Mouse (Mus musculus) limb, embryonic 10.5 days (tissue): ENCODE results near the gene B020004J07Rik. TPM values are rescaled to one million over a fixed set of nuclear protein-coding genes. Genes with fewer than 3 reads are reported as not detected.
"Not testable (repeated sequence)": the region's sequence is repeated elsewhere in the genome, so short reads cannot be mapped to it uniquely, and the experiment has no call there.

Experiments
- DNase-seq: peaks from one replicate; pipeline ENCODE4 v3.0.0-alpha.2; 2017; ENCODE audit warnings: low spot score
- H3K27ac ChIP-seq: fragments of 300-500 bp; sonication (generic); 2 replicates; pipeline ENCODE4 v1.5.1; 2016; ENCODE audit warnings: mild to moderate bottlenecking
- H3K27me3 ChIP-seq: fragments of 300-500 bp; sonication (generic); 2 replicates; pipeline ENCODE4 v1.6.1; 2016; ENCODE audit warnings: low read depth, mild to moderate bottlenecking; ENCODE audit not compliant: poor library complexity, severe bottlenecking
- H3K36me3 ChIP-seq: fragments of 300-500 bp; sonication (generic); 2 replicates; pipeline ENCODE4 v1.6.1; 2016; ENCODE audit warnings: mild to moderate bottlenecking, moderate library complexity
- H3K4me1 ChIP-seq: fragments of 300-500 bp; sonication (generic); 2 replicates; pipeline ENCODE4 v1.6.1; 2016
- H3K4me3 ChIP-seq: fragments of 300-500 bp; sonication (generic); 2 replicates; pipeline ENCODE4 v1.5.1; 2016; ENCODE audit warnings: mild to moderate bottlenecking, moderate library complexity
- H3K9me3 ChIP-seq: fragments of 300-500 bp; sonication (generic); replicated peaks from 2 replicates; pipeline ENCODE4 v1.6.1; 2016; ENCODE audit warnings: mild to moderate bottlenecking
- WGBS: fragments of 180-500 bp; shearing (Covaris S2); methylation state at CpG from one replicate; pipeline ENCODE4 v1.1.7; 2016; 5-methylcytosine and 5-hydroxymethylcytosine counted together
- polyA plus RNA-seq: library from polyadenylated mRNA; unstranded; fragments of >200 nt; fragmentation: Nextera tagmentation; extraction: Ambion mirVana; gene quantifications from 2 replicates; pipeline ENCODE4 v1.2.1, GENCODE M21; 2016

B020004J07Rik gene
- polyA plus RNA-seq = not detected in 2 replicates

DNA sequence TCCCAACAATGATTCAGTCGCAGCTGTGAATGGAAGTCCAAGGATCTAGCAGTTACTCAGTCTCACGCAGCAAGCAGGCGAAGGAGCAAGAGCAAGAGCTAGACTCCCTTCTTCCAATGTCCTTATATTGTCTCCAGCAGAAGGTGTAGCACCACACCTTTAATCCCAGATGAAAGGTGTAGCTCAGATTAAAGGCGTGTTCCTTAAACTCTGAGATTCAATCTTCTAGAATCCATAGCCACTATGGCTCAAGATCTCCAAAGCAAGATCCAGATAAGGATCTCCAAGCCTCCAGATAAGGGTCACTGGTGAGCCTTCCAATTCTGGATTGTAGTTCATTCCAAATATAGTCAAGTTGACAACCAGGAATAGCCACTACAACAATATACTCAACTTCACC lies at the start of gene B020004J07Rik:
Gene B020004J07Rik, minus strand, starts transcription at position 101 of the 400 bp plus-strand sequence.
- not testable (repeated sequence) for H3K36me3 ChIP-seq, H3K9me3 ChIP-seq, H3K27ac ChIP-seq, H3K27me3 ChIP-seq, H3K4me3 ChIP-seq, H3K4me1 ChIP-seq, DNase-seq
- 91% methylated on average over 4 of the region's 4 CpGs for WGBS

GRCm38 (mm10) chr4:101889377-101889776 lies 45.6 kb upstream of the B020004J07Rik start:
- H3K4me1 ChIP-seq = no peaks in the 10 kb centered on the region
- no peak for DNase-seq
- no peaks in the 10 kb centered on the region for H3K27me3 ChIP-seq
- no peaks in the 10 kb centered on the region for H3K9me3 ChIP-seq
- H3K27ac ChIP-seq = no peak overlapping the region
- H3K36me3 ChIP-seq = no peaks in the 10 kb centered on the region
- no peak overlapping the region for H3K4me3 ChIP-seq

GRCm38 (mm10) chr4:101883641-101884040 lies 39.8 kb upstream of the B020004J07Rik start:
- 41% methylated on average over 3 of the region's 3 CpGs for WGBS

GRCm38 (mm10) chr4:101875687-101876086 lies 31.9 kb upstream of the B020004J07Rik start:
- not testable (repeated sequence) for H3K4me1 ChIP-seq, H3K9me3 ChIP-seq, H3K27ac ChIP-seq, DNase-seq, H3K4me3 ChIP-seq, H3K36me3 ChIP-seq, H3K27me3 ChIP-seq
- WGBS = 93% methylated on average over 15 of the region's 15 CpGs

More at GRCm38 (mm10) chr4:101883641-101884040, 39.8 kb upstream of the B020004J07Rik start:
- Histone ChIP-seq H3K27ac (no peak overlapping the region), H3K27me3 (no peaks in the 10 kb centered on the region), H3K9me3 (no peaks in the 10 kb centered on the region), H3K36me3 (no peaks in the 10 kb centered on the region), H3K4me3 (no peak overlapping the region), H3K4me1 (no peaks in the 10 kb centered on the region)
- DNase-seq = no peak

DNA sequence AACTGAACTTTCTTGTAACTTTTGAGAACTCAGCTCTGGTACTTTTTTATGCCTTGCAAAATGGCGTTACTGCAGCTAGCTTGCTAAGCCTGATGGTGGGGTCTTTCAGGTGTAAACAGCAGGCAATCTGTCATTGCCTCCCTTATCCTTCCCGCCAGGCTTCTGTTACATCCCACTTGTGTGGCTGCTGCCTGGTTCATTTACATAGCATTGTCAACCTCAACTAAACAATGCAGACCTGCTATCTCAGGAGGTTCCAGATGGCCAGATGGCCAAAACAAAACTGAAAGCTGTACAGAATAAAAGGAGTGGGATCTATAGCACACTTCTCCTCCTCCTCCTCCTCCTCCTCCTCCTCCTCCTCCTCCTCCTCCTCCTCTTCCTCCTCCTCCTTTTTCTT lies 28.2 kb upstream of the B020004J07Rik start:
- not testable (repeated sequence) for H3K4me3 ChIP-seq, H3K27me3 ChIP-seq, H3K36me3 ChIP-seq, H3K4me1 ChIP-seq, DNase-seq, H3K9me3 ChIP-seq, H3K27ac ChIP-seq
- 77% methylated on average over 2 of the region's 2 CpGs for WGBS

DNA sequence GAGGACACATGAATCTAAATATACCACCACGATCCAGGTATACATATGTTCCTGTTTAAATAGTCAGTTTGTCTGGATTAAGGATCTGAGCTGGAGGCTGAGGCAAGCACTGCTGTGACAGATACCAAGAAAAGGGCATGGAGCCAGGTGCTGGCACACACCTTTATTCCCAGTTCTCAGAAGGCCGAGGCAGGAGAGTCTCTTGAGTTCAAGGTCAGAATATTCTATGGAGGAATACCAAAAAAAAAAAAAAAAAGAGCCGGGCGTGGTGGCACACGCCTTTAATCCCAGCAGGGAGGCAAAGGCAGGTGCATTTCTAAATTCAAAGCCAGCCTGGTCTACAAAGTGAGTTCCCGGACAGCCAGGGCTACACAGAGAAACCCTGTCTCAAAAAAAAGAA lies 18.5 kb upstream of the B020004J07Rik start:
- no peaks in the 10 kb centered on the region for H3K27me3 ChIP-seq
- no peaks in the 10 kb centered on the region for H3K4me1 ChIP-seq
- no peak overlapping the region for H3K27ac ChIP-seq
- H3K4me3 ChIP-seq = no peak overlapping the region
- 92% methylated on average over 6 of the region's 6 CpGs for WGBS
- no peaks in the 10 kb centered on the region for H3K36me3 ChIP-seq
- no peak for DNase-seq
- H3K9me3 ChIP-seq = no peaks in the 10 kb centered on the region

GRCm38 (mm10) chr4:101860873-101861272 lies 17.1 kb upstream of the B020004J07Rik start:
- H3K27ac ChIP-seq = no peak overlapping the region
- no peak overlapping the region for H3K4me3 ChIP-seq
- no peaks in the 10 kb centered on the region for H3K4me1 ChIP-seq
- no peak for DNase-seq
- no peaks in the 10 kb centered on the region for H3K9me3 ChIP-seq
- no peaks in the 10 kb centered on the region for H3K27me3 ChIP-seq
- 52% methylated on average over 6 of the region's 6 CpGs for WGBS
- no peaks in the 10 kb centered on the region for H3K36me3 ChIP-seq

DNA sequence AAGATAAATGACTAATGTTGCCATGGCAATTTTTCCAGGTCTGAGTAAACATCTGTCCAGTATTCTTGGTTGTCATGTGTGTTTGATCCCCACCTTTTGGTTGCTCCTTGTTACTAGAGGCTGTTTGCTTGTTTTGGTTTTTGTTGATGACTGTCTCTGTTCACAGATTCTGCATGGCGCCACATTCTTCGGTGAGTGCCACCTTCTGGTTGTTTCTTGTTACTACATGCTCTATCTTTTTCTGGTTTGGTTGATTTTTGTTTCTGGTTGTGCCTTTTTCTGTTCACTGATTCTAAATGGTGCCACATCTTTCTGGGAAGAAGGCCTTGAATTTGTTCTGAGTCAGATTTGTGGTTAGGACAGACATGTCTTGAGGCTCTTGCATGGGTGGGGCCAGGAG lies 7.1 kb upstream of the B020004J07Rik start:
- Histone ChIP-seq H3K4me3 (no peak overlapping the region), H3K36me3 (no peaks in the 10 kb centered on the region), H3K27ac (no peak overlapping the region), H3K27me3 (no peaks in the 10 kb centered on the region), H3K9me3 (no peaks in the 10 kb centered on the region; the same call in 1 of the 2 replicates), H3K4me1 (no peaks in the 10 kb centered on the region)
- DNase-seq = no peak
- WGBS = 71% methylated on average over 2 of the region's 2 CpGs

Other genes starting within 250 kb of the B020004J07Rik start
- 54.6 and 64.8 TPM in 2 replicates for gene Leprot, start 196.3 kb downstream of the B020004J07Rik start, polyA plus RNA-seq
- 1.3 and 3.2 TPM in 2 replicates for gene Lepr, start 126.6 kb downstream of the B020004J07Rik start, polyA plus RNA-seq
- not detected in 2 replicates for gene C130073F10Rik, start 49.8 kb upstream of the B020004J07Rik start, polyA plus RNA-seq
- not detected in 2 replicates for gene Gm12800, start 65.1 kb upstream of the B020004J07Rik start, polyA plus RNA-seq
- not detected in 2 replicates for gene Gm12794, start 96.4 kb upstream of the B020004J07Rik start, polyA plus RNA-seq
- not detected in 2 replicates for gene Gm12790, start 137.0 kb upstream of the B020004J07Rik start, polyA plus RNA-seq
- not detected in 2 replicates for gene Gm12789, start 142.6 kb upstream of the B020004J07Rik start, polyA plus RNA-seq
- gene Pde4b, start 243.5 kb upstream of the B020004J07Rik start, polyA plus RNA-seq = 4.5 and 6.2 TPM in 2 replicates